Mouse (Mus musculus) megakaryocyte-erythroid progenitor cell, adult 5-6 weeks (primary cell): ENCODE results near the gene Gtf3a. TPM values are rescaled to one million over a fixed set of nuclear protein-coding genes. Genes with fewer than 3 reads are reported as not detected.

Experiments used
- ATAC-seq: replicated peaks from 2 replicates; pipeline ENCODE4 v1.8.0; 2016; ENCODE audit warnings: mild to moderate bottlenecking, inconsistent platforms; ENCODE audit not compliant: severe bottlenecking, poor library complexity, low FRiP score, low TSS enrichment
- total RNA-seq, 2 experiments: library from RNA; stranded (forward) in 1 of 2; stranded (reverse) in 1 of 2; fragments of 200-1000, 215-1000 nt in 1 of 2; fragments of >200 nt in 1 of 2; fragmentation: Nextera tagmentation in 1 of 2; gene quantifications; 2 replicates each; pipeline ENCODE4 v1.2.3; 2014 to 2017

Gtf3a gene
- total RNA-seq, 2 experiments from 2014 or later = 96.8 to 144 TPM

DNA sequence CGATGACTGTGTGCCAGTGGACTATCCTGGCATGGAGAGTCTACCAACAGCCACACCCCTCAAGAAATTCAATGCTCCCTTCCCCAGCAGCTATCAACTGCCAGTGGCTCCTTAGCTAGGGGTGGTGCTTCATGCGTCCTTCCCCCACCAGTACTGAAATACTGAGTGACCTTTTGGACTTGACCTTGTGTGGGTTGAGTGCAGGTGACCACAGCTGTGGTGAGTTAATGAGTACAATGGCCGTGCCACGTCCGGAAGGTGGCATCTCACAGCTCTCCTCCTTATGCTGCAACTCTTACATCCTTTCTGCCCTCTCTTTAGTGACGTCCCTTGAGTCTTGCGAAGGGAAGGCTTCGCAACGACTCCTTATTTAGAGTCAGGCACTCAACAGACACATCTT lies 24.9 kb downstream of the Gtf3a start:
- no peak for ATAC-seq

DNA sequence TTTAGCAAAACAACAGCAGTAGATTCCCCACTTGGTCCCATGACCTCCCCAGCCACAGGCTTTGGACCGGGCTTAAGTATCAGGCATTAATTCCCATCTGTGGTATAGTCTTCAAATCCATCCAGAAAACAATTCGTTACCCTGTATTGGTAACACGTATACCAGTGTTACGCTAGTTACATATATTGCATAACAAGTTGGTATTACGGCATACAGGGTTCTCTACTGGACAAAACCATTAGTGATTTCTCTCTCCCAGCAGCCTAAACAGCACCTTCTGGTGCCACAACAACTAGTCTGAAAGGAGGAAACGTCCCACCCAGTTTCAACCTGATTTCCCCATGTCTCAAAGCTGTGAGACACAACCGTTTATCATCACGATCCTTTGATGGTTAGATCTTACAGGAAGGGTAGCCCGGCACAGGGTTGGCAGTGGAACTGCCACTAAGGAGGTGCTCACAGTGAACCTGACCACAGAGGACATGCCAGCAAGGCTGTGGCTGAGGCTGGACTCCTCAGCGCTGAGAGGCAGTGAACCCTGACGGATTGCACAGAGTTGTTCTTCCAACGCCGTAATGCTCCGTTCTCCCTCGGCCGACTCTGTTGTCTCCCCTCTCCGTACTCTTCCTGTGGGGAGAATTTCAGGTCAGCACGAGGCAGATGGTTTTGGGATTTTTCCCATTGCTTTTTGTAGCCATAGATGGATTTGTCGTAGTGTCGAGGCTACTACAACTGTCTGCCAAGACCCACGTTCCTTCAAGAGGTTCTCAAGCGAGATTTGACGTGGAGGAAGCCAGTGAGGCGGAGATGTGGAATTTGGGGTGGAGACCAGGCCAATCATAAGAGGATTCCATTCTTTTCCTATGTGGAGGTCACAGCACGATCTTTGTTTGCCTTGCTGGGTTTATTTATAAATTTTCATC lies 25.7 kb downstream of the Gtf3a start:
- ATAC-seq = no peak

- no peak for ATAC-seq
Observed at GRCm38 (mm10) chr5:146974781-146975123, 26.3 kb downstream of the Gtf3a start.

- no peak for ATAC-seq
Observed at GRCm38 (mm10) chr5:146981376-146981775, 32.9 kb downstream of the Gtf3a start.

GRCm38 (mm10) chr5:146983216-146983615 lies 34.8 kb downstream of the Gtf3a start:
- peak; percentile 86 for ATAC-seq

GRCm38 (mm10) chr5:146985725-146986433 lies 37.4 kb downstream of the Gtf3a start:
- ATAC-seq = no peak

- no peak for ATAC-seq
Observed at GRCm38 (mm10) chr5:146987588-146987987, 39.1 kb downstream of the Gtf3a start.

DNA sequence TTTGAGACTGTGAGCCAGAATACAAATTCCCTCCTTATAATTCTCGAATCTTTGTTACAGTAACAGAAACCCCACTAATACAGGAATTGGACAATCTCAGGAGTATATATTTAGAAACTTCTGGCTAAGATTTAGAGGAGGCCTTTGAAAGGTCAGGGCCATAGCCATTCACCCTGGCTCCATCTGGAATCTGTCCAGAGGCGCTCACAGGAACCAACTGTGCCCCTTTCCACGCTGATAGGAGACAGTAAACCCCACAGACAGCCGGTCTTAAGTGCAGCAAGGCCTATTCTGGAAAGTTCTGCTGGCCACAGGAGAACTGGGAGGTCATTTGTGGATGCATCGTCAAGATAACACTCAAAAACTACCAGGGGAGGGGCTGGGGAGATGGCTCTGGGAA lies 40.6 kb downstream of the Gtf3a start:
- ATAC-seq = no peak

DNA sequence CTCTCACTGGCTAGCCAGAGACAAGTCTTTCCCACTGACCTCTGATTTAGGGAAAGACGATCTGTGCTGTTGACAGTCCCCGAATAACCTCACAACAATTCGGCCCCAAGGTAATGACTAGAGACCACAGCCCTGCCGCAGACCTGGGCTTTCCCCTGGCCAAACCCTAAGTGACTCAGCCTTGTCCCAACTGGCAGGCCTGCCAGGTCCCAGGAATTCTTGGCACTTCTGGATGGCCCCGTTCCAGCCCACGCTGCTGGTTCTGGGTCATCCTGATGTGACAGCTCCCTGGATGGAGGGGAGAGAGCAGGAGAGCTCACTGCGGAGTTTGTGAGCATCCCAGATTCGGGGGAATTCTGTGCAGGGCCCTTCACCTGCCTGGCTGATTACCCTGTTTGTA lies 45.1 kb downstream of the Gtf3a start:
- no peak for ATAC-seq

GRCm38 (mm10) chr5:146994973-146995372 lies 46.5 kb downstream of the Gtf3a start:
- no peak for ATAC-seq

DNA sequence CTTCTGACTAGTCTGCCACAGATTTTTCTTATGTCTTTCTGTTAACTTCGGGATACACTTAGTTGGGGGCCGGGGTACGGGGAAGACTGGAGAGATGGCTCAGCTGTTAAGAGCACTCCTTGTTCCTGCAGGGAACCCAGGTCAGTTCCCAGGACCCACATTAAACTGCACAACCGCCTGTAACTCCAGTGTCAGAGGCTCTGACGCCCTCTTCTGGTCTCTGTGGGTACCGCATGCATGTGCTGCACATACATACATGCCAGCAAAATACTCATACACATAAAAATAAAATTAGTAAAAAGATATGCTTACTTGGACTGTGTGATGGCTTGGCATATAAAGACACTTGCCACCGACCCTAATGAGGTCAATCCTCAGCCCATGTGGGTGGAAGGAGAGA lies 48.4 kb downstream of the Gtf3a start:
- no peak for ATAC-seq

DNA sequence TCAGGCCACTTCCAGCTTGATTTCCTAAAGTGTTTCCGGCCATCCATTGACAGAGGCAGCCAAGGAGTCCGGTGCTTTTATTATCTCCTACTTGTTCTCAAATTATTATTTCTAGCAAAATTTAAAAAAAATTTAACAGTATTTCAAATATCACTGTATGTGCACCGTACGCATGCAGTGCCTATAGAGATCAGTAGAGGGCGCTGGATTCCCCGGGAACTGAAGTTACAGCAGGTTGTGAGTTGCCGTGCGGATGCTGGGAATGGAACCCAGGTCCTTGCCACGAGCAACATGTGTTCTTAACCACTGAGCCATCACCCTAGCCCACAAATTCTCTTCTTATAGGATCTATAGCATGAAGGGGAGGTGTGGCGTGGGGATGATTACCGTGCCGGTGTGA lies 50.3 kb downstream of the Gtf3a start:
- no peak for ATAC-seq

DNA sequence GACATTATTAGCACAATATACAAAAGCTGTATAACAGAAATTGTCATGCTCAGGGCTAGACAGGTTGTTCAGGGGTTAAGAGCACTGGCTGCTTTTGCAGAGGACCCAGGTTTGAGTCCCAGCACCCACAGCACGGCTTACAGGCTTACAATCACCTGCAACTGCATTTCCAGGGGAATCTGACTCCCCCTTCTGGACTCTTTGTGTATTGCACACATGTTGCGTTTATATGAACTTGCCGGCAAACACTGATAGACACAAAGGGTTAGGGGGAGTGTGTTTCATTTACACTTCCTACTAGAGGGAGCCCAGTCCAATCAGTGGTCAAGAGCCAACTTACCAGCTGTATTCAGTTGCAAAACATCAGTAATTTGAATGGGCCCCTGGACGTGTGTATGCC lies 52.9 kb downstream of the Gtf3a start:
- no peak for ATAC-seq

DNA sequence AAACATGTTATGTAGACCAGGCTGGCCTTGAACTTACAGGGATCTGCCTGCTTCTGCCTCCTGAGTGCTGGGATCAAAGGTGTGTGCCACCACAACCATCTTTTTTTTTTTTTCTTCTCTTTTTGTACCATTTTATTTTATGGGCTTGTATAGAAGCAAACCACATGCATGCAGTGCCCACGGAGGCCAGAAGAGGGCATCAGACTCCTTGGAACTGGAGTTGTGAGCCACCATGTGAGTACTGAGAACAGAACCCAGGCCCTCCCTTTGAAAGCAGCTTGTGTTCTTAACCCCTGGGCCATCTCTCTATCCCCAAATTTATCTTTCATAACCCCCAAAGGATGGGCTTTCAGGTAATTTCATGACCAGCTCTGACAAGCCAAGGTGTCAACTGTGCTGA lies 54.8 kb downstream of the Gtf3a start:
- ATAC-seq = no peak

Other genes starting within 250 kb of the Gtf3a start
- gene Usp12, start 153.7 kb upstream of the Gtf3a start, total RNA-seq (2014; fragmentation: Nextera tagmentation) = 5.8 and 7.2 TPM in 2 replicates
- 13.9 and 14.1 TPM in 2 replicates for gene Usp12, start 153.7 kb upstream of the Gtf3a start, total RNA-seq (2017)
- 2,306 and 2,977 TPM in 2 replicates for gene Rpl21, start 115.8 kb upstream of the Gtf3a start, total RNA-seq (2014; fragmentation: Nextera tagmentation)
- gene Rpl21, start 115.8 kb upstream of the Gtf3a start, total RNA-seq (2017) = 2,430 and 3,681 TPM in 2 replicates
- gene Rasl11a, start 103.6 kb upstream of the Gtf3a start, total RNA-seq (2014; fragmentation: Nextera tagmentation) = not detected in 2 replicates
- gene Rasl11a, start 103.6 kb upstream of the Gtf3a start, total RNA-seq (2017) = 3.7 TPM in 1 of 2 replicates, not detected in the other
- gene Mtif3, start 15.1 kb downstream of the Gtf3a start, total RNA-seq (2014; fragmentation: Nextera tagmentation) = 9.4 and 17.2 TPM in 2 replicates
- 41.2 and 43.1 TPM in 2 replicates for gene Mtif3, start 15.1 kb downstream of the Gtf3a start, total RNA-seq (2017)
- gene Lnx2, start 127.9 kb downstream of the Gtf3a start, total RNA-seq (2014; fragmentation: Nextera tagmentation) = 7.2 and 7.6 TPM in 2 replicates
- gene Lnx2, start 127.9 kb downstream of the Gtf3a start, total RNA-seq (2017) = 3.3 and 7.9 TPM in 2 replicates
- 145 and 195 TPM in 2 replicates for gene Polr1d, start 128.4 kb downstream of the Gtf3a start, total RNA-seq (2014; fragmentation: Nextera tagmentation)
- 149 and 191 TPM in 2 replicates for gene Polr1d, start 128.4 kb downstream of the Gtf3a start, total RNA-seq (2017)
- gene Gsx1, start 240.0 kb downstream of the Gtf3a start, total RNA-seq (2014; fragmentation: Nextera tagmentation) = not detected in 2 replicates
- not detected in 2 replicates for gene Gsx1, start 240.0 kb downstream of the Gtf3a start, total RNA-seq (2017)